Mouse (Mus musculus): ENCODE measurements around the gene Vav3. TPM values are rescaled to one million over a fixed set of nuclear protein-coding genes. Genes with fewer than 3 reads are reported as not detected.

Vav3 gene
- polyA plus RNA-seq, 1 experiment from 2014 or later = 3.4 TPM

DNA sequence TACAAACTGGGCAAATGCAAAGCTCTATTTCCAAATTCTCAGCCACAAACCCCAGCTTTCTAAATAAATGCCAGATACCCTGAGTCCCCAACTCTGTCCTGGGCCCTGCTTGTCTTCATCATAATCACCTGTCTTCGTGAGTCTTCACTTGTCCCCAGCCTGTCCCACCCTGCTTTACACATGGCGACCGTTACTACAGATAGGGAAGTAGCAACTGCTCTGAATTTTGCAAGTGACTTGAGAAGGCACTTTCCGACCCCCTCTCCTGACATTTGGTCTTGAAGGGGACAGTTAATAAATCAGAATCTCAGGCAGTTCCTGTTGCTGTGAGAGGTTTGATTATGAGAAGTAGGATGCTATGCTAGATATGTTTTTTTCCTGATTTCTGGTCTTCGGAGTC is 13.4 kb downstream of the Vav3 start:
- Histone ChIP-seq H3K9ac (no peak overlapping the region), H3K27me3 (no peaks in the 10 kb centered on the region), H3K27ac (replicated peaks) (no peak overlapping the region), H3K4me1 (replicated peaks) (0 out of 2 replicates have a peak, but pooled peaks cover 6% of the 10 kb centered on the region), H3K4me3 (replicated peaks) (no peak overlapping the region), H3K9me3 (replicated peaks) (no peaks in the 10 kb centered on the region), H3K4me2 (no peak overlapping the region), H3K36me3 (replicated peaks) (no peaks in the 10 kb centered on the region)
- no peak for ATAC-seq (ENCODE audit: insufficient read depth)
- WGBS (ENCODE audit: insufficient replicate concordance) = 30% methylated on average over 5 of the region's 5 CpGs

DNA sequence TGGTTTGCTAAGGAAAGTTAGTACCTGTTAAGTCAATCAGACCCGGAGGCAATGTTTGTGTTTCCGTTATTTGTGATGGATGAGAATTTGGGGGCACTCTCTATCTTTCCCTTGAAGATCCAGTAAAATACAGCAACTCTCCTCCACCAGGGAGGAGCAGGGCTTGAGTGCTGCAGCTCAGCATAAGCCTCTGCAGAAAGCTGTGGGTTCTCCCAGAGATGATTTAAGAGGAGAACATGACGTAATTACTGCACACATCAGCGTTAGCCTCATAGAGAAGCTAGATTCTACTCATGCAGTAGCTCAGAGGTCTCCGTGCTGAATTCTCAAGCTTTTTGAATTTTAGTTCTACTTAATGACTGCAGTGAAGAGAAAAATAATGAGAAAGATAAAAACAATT is 14.7 kb downstream of the Vav3 start:
- H3K9ac ChIP-seq = no peak overlapping the region
- no peak for ATAC-seq (ENCODE audit: insufficient read depth)
- no peaks in the 10 kb centered on the region for H3K27me3 ChIP-seq
- 55% methylated on average over 5 of the region's 5 CpGs for WGBS (ENCODE audit: insufficient replicate concordance)
- no peak overlapping the region for H3K4me3 ChIP-seq (replicated peaks)
- H3K4me1 ChIP-seq (replicated peaks) = 0 out of 2 replicates have a peak, but pooled peaks cover 6% of the 10 kb centered on the region
- H3K27ac ChIP-seq (replicated peaks) = no peak overlapping the region
- no peaks in the 10 kb centered on the region for H3K9me3 ChIP-seq (replicated peaks)
- no peaks in the 10 kb centered on the region for H3K36me3 ChIP-seq (replicated peaks)
- no peak overlapping the region for H3K4me2 ChIP-seq

DNA sequence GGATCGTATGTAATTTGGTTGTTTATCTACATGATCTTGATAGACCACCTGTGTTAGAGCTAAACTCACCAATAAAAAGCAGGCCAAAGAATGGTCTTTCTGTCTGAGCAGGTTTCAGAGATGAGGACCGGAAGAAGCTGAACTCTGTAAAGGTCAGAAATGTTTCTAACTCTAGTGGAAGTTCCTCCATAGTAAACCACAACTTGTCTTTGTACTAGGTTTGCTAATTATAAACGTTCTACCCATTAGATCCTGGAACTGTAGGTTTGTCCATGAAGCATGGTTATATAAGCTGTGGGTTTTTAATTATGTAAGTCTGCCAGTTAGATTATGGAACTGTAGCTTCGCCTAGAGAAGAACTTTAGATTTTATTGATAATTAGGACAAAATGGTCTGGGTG is 20.3 kb downstream of the Vav3 start:
- no peak for ATAC-seq (ENCODE audit: insufficient read depth)
- H3K4me1 ChIP-seq (replicated peaks) = peaks cover 20% of the 10 kb centered on the region
- no peak overlapping the region for H3K4me3 ChIP-seq (replicated peaks)
- H3K4me2 ChIP-seq = no peak overlapping the region
- 29% methylated on average over 4 of the region's 4 CpGs for WGBS (ENCODE audit: insufficient replicate concordance)
- no peak overlapping the region for H3K27ac ChIP-seq (replicated peaks)
- H3K9me3 ChIP-seq (replicated peaks) = no peaks in the 10 kb centered on the region
- no peaks in the 10 kb centered on the region for H3K36me3 ChIP-seq (replicated peaks)
- H3K9ac ChIP-seq = no peak overlapping the region
- no peaks in the 10 kb centered on the region for H3K27me3 ChIP-seq

DNA sequence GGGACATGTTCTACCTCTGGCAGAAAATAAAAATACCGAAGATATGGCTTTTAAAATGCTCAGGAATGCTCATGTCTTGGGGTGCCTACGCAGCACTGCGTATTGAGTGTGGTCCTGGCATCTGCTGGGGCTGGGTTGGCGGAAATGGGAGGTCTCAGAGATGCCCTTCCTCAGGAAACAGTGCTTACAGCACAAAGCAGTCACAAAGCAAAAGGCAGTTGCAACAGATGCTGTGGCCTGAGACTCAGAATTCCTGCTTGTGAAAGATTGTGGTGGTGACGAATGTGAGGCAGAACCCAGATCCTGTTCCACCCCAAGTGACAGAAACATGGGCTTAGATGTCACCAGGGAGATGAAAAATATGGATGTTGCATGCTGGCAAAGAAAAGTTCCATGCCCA is 21.4 kb downstream of the Vav3 start:
- no peak overlapping the region for H3K27ac ChIP-seq (replicated peaks)

DNA sequence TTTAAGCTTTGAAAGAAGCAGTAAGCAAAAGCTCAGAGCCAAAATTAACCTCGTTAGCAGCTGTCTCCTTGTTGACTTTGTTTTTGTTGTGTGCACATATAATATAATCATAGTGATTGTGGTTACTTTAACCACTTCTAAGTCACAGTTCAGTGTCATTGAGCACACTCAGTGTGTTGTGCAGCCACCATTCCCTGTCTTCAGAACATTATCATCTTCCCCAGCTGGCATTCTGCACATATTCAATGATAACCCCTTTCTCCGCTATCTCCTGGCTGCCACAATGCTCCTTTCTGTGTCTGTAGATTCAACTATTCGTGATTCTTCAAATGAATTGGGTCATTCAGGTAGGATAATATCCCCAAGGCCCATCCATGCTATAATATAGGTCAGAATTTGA is 21.9 kb downstream of the Vav3 start:
- Histone ChIP-seq H3K4me1 (replicated peaks) (peaks cover 20% of the 10 kb centered on the region), H3K4me2 (no peak overlapping the region), H3K9ac (no peak overlapping the region), H3K36me3 (replicated peaks) (no peaks in the 10 kb centered on the region), H3K27me3 (no peaks in the 10 kb centered on the region), H3K27ac (replicated peaks) (no peak overlapping the region), H3K4me3 (replicated peaks) (no peak overlapping the region), H3K9me3 (replicated peaks) (no peaks in the 10 kb centered on the region)
- ATAC-seq (ENCODE audit: insufficient read depth) = no peak; the same call in 1 of the 2 replicates
- WGBS (ENCODE audit: insufficient replicate concordance) = 20% methylated on average over 3 of the region's 3 CpGs

More for the DNA sequence above, 21.4 kb downstream of the Vav3 start:
- Histone ChIP-seq H3K4me3 (replicated peaks) (no peak overlapping the region), H3K4me1 (replicated peaks) (peaks cover 20% of the 10 kb centered on the region), H3K36me3 (replicated peaks) (no peaks in the 10 kb centered on the region), H3K9ac (no peak overlapping the region), H3K27me3 (no peaks in the 10 kb centered on the region), H3K9me3 (replicated peaks) (no peaks in the 10 kb centered on the region), H3K4me2 (0 out of 2 replicates have a peak overlapping the region, but pooled peaks have one; percentile 14)
- peak; percentile 40 for ATAC-seq (ENCODE audit: insufficient read depth)
- WGBS (ENCODE audit: insufficient replicate concordance) = 11% methylated on average over 5 of the region's 5 CpGs

DNA sequence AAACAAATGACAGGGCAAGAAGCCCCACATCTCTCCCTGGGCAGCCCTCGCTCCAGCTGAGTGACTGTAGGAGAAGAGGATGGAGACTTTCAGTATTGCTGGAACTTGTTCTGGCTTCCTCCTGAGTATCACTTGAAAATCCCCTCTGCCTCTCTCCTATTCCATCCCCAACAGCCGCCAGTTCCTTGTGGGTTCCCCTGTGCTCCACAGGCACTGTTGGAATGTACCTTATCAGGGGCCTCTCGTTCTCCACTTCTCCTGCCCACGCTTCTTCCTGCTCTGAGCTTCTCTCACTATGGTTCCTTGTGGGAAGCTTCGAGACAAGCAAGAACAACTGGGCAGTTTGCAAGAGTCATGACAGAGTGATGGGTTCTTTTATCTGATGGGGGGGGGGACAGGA is 23.1 kb downstream of the Vav3 start:
- no peak overlapping the region for H3K4me2 ChIP-seq
- 27% methylated on average over 5 of the region's 5 CpGs for WGBS (ENCODE audit: insufficient replicate concordance)
- no peaks in the 10 kb centered on the region for H3K36me3 ChIP-seq (replicated peaks)
- ATAC-seq (ENCODE audit: insufficient read depth) = no peak
- H3K27ac ChIP-seq (replicated peaks) = no peak overlapping the region
- no peaks in the 10 kb centered on the region for H3K27me3 ChIP-seq
- H3K9ac ChIP-seq = no peak overlapping the region
- H3K9me3 ChIP-seq (replicated peaks) = no peaks in the 10 kb centered on the region
- no peak overlapping the region for H3K4me3 ChIP-seq (replicated peaks)
- H3K4me1 ChIP-seq (replicated peaks) = peaks cover 20% of the 10 kb centered on the region

DNA sequence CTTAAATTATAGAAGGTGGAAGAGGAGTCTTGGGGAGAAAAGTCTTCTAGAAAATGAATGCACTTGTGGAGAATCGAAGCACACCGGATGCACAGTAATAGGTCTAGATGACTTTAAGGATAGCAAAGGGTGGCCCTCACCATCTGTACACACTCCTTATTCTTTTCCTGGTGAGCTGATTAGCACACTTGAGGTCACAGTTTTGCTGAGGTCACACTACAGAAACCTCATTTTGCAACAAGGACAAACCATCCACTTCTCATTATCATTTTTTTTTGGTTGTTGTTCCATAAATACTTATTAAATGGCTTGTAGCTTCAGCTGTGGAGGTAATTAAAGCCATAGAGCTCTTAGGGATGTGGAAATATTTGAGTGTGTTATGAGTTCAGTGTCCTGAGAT is 25.4 kb downstream of the Vav3 start:
- H3K4me2 ChIP-seq = no peak overlapping the region
- H3K4me1 ChIP-seq (replicated peaks) = peaks cover 20% of the 10 kb centered on the region
- WGBS (ENCODE audit: insufficient replicate concordance) = 46% methylated on average over 2 of the region's 2 CpGs
- H3K27ac ChIP-seq (replicated peaks) = no peak overlapping the region
- no peaks in the 10 kb centered on the region for H3K9me3 ChIP-seq (replicated peaks)
- no peaks in the 10 kb centered on the region for H3K36me3 ChIP-seq (replicated peaks)
- no peak overlapping the region for H3K4me3 ChIP-seq (replicated peaks)
- H3K9ac ChIP-seq = no peak overlapping the region
- no peaks in the 10 kb centered on the region for H3K27me3 ChIP-seq
- no peak for ATAC-seq (ENCODE audit: insufficient read depth)

DNA sequence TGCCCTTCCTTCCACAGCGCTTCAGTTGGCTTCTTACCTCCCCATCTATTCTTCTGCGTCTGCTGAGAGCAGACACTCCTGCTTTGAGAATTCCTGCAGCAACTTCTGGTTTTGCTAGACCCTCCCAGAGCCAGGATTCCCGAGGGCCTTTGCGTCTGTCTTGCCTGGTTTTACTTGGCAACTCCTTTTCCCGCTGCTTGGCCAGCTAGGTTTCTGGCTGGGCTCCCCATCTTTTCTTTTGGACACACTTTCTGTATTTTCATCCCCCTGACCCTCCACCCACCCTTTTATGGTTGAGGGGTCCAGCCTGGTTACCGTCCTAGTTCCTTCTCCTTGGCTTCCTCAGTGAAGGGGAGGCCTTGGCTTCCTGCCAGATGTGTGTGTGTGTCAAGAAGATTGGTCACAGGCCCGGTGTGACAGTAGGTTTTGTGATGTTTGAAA is 26.0 kb downstream of the Vav3 start:
- no peak overlapping the region for H3K4me3 ChIP-seq (replicated peaks)
- H3K9me3 ChIP-seq (replicated peaks) = no peaks in the 10 kb centered on the region
- peaks cover 20% of the 10 kb centered on the region for H3K4me1 ChIP-seq (replicated peaks)
- H3K4me2 ChIP-seq = no peak overlapping the region
- no peak overlapping the region for H3K27ac ChIP-seq (replicated peaks)
- H3K27me3 ChIP-seq = no peaks in the 10 kb centered on the region
- no peak for ATAC-seq (ENCODE audit: insufficient read depth)
- WGBS (ENCODE audit: insufficient replicate concordance) = 37% methylated on average over 7 of the region's 7 CpGs
- no peaks in the 10 kb centered on the region for H3K36me3 ChIP-seq (replicated peaks)
- no peak overlapping the region for H3K9ac ChIP-seq

DNA sequence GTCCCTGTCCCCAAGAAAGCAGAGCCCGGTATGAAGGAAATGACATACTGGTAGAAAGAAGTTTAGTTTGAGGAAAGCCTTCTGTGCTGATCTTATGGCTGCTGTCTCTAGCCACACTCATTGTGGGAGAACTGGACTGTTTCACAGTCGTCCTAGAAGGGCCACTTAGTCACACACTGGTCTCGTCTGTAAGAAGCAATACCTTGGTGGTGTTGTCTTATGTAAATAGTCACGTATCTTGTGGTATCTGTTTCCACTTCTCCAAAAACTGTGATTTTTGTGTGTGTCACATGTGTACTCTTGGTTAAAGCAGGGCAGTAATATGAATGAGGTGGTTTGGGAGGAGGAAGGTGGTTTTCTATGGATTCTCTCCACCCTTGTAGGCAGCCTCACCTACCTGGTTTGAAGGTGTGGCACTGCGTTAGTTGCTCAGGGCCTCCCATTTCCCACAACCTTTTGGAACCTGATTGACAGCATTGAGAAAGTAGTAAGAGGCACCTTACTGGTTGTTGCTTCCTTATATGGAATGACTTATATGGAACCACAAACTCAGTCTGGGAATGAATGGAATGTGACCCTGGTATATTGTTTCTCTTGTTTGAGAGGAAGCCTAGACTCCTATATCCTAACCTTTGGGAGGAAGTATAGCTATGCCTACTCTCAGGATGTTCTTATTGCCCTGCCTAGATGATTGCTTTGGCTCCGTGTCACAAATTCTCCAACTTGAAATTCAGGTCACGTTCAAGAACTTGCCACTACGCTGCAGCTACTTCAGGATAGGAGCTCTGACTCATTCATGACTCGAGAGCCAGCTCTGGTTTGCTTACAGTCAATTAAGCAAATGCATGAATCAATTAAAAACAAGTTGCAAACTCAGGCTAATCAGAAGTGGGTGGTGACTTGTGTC is 28.2 kb downstream of the Vav3 start:
- no peak for ATAC-seq (ENCODE audit: insufficient read depth)

DNA sequence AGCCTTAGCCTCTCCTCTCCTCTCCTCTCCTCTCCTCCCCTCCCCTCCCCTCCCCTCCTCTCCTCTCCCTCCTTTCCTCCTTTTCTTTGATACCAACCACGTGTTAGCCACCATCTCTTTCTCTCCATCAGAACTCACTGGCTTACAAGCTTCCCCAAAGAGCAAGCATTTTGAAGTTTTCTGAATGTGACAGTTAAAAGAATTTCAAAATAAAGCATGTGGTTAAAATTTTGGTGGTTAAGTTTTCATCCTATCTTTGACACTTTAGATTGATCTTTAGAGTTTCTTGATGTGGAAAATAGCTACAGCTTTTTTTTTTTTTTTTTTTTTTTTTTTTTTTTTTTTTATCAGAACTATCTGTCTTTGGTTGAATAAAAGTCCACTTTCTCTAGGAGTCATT is 31.1 kb downstream of the Vav3 start:
- ATAC-seq (ENCODE audit: insufficient read depth) = no peak
- no peak overlapping the region for H3K27ac ChIP-seq (replicated peaks)
- H3K27me3 ChIP-seq = no peaks in the 10 kb centered on the region

More for the DNA sequence above, 28.2 kb downstream of the Vav3 start:
- H3K9me3 ChIP-seq (replicated peaks) = no peaks in the 10 kb centered on the region
- H3K9ac ChIP-seq = no peak overlapping the region
- no peak overlapping the region for H3K4me2 ChIP-seq
- no peaks in the 10 kb centered on the region for H3K36me3 ChIP-seq (replicated peaks)
- 52% methylated on average over 9 of the region's 9 CpGs for WGBS (ENCODE audit: insufficient replicate concordance)
- peaks cover under 1% of the 10 kb centered on the region; the same call in 1 of the 2 replicates for H3K4me1 ChIP-seq (replicated peaks)
- H3K27me3 ChIP-seq = no peaks in the 10 kb centered on the region
- no peak overlapping the region for H3K27ac ChIP-seq (replicated peaks)
- no peak overlapping the region for H3K4me3 ChIP-seq (replicated peaks)

DNA sequence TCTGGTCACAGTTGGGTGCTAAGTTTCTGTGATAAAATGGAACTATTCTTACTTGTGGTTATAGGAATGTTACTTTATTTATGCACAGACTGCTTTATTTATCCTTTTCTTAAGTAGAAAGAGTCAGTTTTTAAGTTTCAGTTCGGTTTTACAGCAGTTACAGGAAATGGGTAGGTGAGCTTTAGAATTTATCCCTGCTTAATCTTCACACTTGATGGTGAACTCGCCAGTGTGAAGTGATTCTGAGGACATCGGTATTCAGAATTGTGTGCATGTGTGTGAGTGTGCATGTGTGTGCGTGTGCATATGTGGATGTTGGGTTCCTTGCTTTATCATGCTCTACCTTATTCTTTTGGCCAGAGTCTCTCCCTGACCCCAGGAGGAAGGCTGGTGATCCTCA is 32.2 kb downstream of the Vav3 start:
- no peak for ATAC-seq (ENCODE audit: insufficient read depth)
- no peak overlapping the region for H3K27ac ChIP-seq (replicated peaks)
- WGBS (ENCODE audit: insufficient replicate concordance) = 55% methylated on average over 4 of the region's 4 CpGs
- no peak overlapping the region for H3K4me2 ChIP-seq
- H3K9ac ChIP-seq = no peak overlapping the region
- no peaks in the 10 kb centered on the region for H3K9me3 ChIP-seq (replicated peaks)
- no peaks in the 10 kb centered on the region for H3K27me3 ChIP-seq
- peaks cover 8% of the 10 kb centered on the region for H3K4me1 ChIP-seq (replicated peaks)
- no peaks in the 10 kb centered on the region for H3K36me3 ChIP-seq (replicated peaks)
- H3K4me3 ChIP-seq (replicated peaks) = no peak overlapping the region

More for the DNA sequence above, 31.1 kb downstream of the Vav3 start:
- no peak overlapping the region for H3K4me2 ChIP-seq
- H3K9ac ChIP-seq = no peak overlapping the region
- H3K4me3 ChIP-seq (replicated peaks) = no peak overlapping the region
- H3K36me3 ChIP-seq (replicated peaks) = no peaks in the 10 kb centered on the region
- WGBS (ENCODE audit: insufficient replicate concordance) = no CpG with 5 or more reads among the region's 1 CpGs
- no peaks in the 10 kb centered on the region for H3K9me3 ChIP-seq (replicated peaks)
- H3K4me1 ChIP-seq (replicated peaks) = no peaks in the 10 kb centered on the region
